Mouse (Mus musculus) embryonic facial prominence, embryonic 12.5 days (tissue): ENCODE measurements around the gene Cep57. TPM values are rescaled to one million over a fixed set of nuclear protein-coding genes. Genes with fewer than 3 reads are reported as not detected.
"Not testable (repeated sequence)": the region's sequence is repeated elsewhere in the genome, so short reads cannot be mapped to it uniquely, and the experiment has no call there.

Experiments used
- ATAC-seq: fragments of 200-750 bp; cut with Nextera tagmentation; 2 replicates; pipeline ENCODE4 v1.8.0; 2017; ENCODE audit not compliant: insufficient number of reproducible peaks, insufficient read depth, low FRiP score, low TSS enrichment
- H3K27ac ChIP-seq: fragments of 300-500 bp; sonication (generic); 2 replicates; pipeline ENCODE4 v1.5.1; 2016; ENCODE audit warnings: mild to moderate bottlenecking
- H3K27me3 ChIP-seq: fragments of 300-500 bp; sonication (generic); 2 replicates; pipeline ENCODE4 v1.6.1; 2016; ENCODE audit warnings: mild to moderate bottlenecking, moderate library complexity
- H3K36me3 ChIP-seq: fragments of 300-500 bp; sonication (generic); 2 replicates; pipeline ENCODE4 v1.6.1; 2016; ENCODE audit warnings: mild to moderate bottlenecking
- H3K4me1 ChIP-seq: fragments of 300-500 bp; sonication (generic); 2 replicates; pipeline ENCODE4 v1.6.1; 2016
- H3K4me2 ChIP-seq: fragments of 300-500 bp; sonication (generic); replicated peaks from 2 replicates; pipeline ENCODE4 v1.6.1; 2016; ENCODE audit warnings: mild to moderate bottlenecking, moderate library complexity
- H3K4me3 ChIP-seq: fragments of 300-500 bp; sonication (generic); 2 replicates; pipeline ENCODE4 v1.5.1; 2016; ENCODE audit warnings: mild to moderate bottlenecking
- H3K9ac ChIP-seq: fragments of 300-500 bp; sonication (generic); 2 replicates; pipeline ENCODE4 v1.6.1; 2016; ENCODE audit warnings: mild to moderate bottlenecking, moderate library complexity
- H3K9me3 ChIP-seq: fragments of 300-500 bp; sonication (generic); 2 replicates; pipeline ENCODE4 v1.6.1; 2016; ENCODE audit warnings: mild to moderate bottlenecking, moderate library complexity
- WGBS: fragments of 180-500 bp; shearing (Covaris S2); methylation state at CpG from one replicate; pipeline ENCODE4 v1.1.7; 2016; 5-methylcytosine and 5-hydroxymethylcytosine counted together
- polyA plus RNA-seq: library from polyadenylated mRNA; unstranded; fragments of >200 nt; fragmentation: Nextera tagmentation; extraction: Ambion mirVana; gene quantifications from 2 replicates; pipeline ENCODE4 v1.2.1, GENCODE M21; 2016

The Cep57 gene
- polyA plus RNA-seq, 1 experiment from 2014 or later, result 70.2 TPM

GRCm38 (mm10) chr9:13790864-13791263 is 36.0 kb downstream of the Cep57 start:
- not testable (repeated sequence) for H3K4me1 ChIP-seq, H3K27ac ChIP-seq, H3K9me3 ChIP-seq, H3K4me2 ChIP-seq, H3K27me3 ChIP-seq, ATAC-seq, H3K4me3 ChIP-seq, H3K9ac ChIP-seq
- 96% methylated on average over 8 of the region's 8 CpGs for WGBS
- peaks cover 40% of the 10 kb centered on the region for H3K36me3 ChIP-seq

GRCm38 (mm10) chr9:13781985-13782384 is 44.9 kb downstream of the Cep57 start:
- H3K4me3 ChIP-seq, result no peak overlapping the region
- no peaks in the 10 kb centered on the region for H3K9me3 ChIP-seq
- no peaks in the 10 kb centered on the region for H3K27me3 ChIP-seq
- H3K4me2 ChIP-seq, result no peak overlapping the region
- H3K36me3 ChIP-seq, result peaks cover 6% of the 10 kb centered on the region
- H3K27ac ChIP-seq, result no peak overlapping the region
- no peaks in the 10 kb centered on the region for H3K4me1 ChIP-seq
- 93% methylated on average over 1 of the region's 1 CpGs for WGBS
- ATAC-seq, result no peak
- H3K9ac ChIP-seq, result no peak overlapping the region

DNA sequence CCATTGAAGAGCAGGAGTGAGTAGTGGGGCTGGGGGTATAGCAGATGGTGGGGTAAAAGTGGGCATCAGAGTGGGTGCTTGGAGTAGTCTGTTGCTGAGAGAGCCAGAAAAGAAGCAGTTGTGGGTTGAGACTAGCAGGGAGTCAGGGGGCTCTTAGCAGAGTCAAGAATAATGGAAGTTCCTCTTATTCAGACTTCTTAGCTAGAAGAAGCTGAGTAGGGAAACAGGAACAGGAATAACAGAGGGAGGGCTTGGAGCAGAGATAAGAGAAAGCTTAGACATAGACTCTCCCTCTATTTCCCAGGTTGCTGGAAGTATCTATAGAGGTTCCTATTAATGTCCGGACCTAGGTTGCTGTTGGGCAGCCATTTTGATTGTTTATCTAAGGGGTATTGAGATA is 52.2 kb downstream of the Cep57 start:
- 100% methylated on average over 1 of the region's 1 CpGs for WGBS
- Histone ChIP-seq H3K27me3 (no peaks in the 10 kb centered on the region), H3K9me3 (no peaks in the 10 kb centered on the region), H3K9ac (no peak overlapping the region), H3K4me3 (no peak overlapping the region), H3K4me2 (no peak overlapping the region), H3K36me3 (no peaks in the 10 kb centered on the region), H3K4me1 (no peaks in the 10 kb centered on the region), H3K27ac (no peak overlapping the region)
- no peak for ATAC-seq

DNA sequence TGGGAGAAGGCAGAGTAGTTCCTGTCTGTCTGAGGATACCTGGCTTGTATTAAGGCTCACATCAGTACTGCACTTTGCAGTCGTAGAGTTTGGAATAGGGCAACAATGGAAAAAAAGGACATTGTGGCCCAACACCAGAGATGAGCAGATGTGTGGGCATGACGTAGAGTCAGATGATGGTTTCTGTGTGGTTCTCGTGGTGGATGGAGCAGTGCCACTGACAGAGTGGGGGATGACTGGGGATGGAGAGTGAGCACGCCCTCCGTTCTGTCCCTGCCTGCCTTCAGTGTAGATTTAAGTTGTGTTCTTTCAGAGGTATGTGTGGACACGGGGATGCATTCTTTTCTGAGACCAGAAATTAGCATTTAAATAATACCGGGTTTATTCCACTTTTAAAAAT is 60.3 kb downstream of the Cep57 start:
- H3K27ac ChIP-seq, result no peak overlapping the region
- H3K36me3 ChIP-seq, result no peaks in the 10 kb centered on the region
- H3K4me3 ChIP-seq, result no peak overlapping the region
- no peak for ATAC-seq
- H3K9ac ChIP-seq, result no peak overlapping the region
- H3K4me2 ChIP-seq, result no peak overlapping the region
- 84% methylated on average over 7 of the region's 7 CpGs for WGBS
- no peaks in the 10 kb centered on the region for H3K9me3 ChIP-seq
- H3K27me3 ChIP-seq, result no peaks in the 10 kb centered on the region
- H3K4me1 ChIP-seq, result no peaks in the 10 kb centered on the region

DNA sequence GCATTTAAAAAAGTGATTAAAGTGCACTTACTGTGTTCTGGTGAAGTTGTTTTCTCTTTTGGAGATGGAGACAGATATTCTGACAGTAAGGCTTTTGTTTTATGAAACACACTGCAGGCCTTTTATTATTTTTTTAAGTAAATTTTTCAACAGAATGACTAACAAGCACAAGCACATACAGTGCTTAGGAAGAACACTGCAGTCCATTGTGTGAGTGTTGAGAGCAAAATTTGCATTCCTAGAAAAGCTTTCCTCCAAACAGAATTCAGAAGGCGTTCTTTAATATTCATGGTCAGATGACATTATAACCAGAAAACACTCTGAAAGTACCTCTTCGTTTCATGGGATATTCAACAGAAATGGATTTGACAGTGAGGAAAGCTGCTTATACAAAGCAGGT is 61.3 kb downstream of the Cep57 start:
- Histone ChIP-seq H3K27ac (no peak overlapping the region), H3K9me3 (no peaks in the 10 kb centered on the region), H3K27me3 (no peaks in the 10 kb centered on the region), H3K4me3 (no peak overlapping the region), H3K9ac (no peak overlapping the region), H3K36me3 (no peaks in the 10 kb centered on the region), H3K4me1 (no peaks in the 10 kb centered on the region), H3K4me2 (no peak overlapping the region)
- no peak for ATAC-seq
- 65% methylated on average over 2 of the region's 2 CpGs for WGBS

DNA sequence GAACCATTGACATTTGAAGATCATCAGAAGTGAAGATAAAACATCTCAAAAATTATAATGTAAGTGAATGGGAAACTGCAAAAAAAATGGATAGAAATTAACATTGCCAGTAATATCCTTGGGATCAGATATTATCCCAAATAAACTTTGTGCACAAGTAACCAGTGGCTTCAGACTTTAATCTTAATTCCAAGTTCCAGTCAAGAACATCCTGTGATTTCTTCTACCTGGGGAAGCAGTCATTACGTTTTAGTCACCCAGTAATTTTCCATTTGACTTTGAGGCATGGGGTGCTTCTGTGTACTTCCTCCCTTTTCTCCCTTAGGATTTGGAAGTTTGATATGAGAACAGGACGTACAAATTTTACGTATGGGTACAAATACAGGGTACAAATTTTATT is 66.5 kb downstream of the Cep57 start:
- H3K9me3 ChIP-seq, result no peaks in the 10 kb centered on the region
- no peak for ATAC-seq
- 91% methylated on average over 3 of the region's 3 CpGs for WGBS
- H3K9ac ChIP-seq, result no peak overlapping the region
- H3K27me3 ChIP-seq, result no peaks in the 10 kb centered on the region
- H3K4me3 ChIP-seq, result no peak overlapping the region
- H3K4me2 ChIP-seq, result no peak overlapping the region
- no peaks in the 10 kb centered on the region for H3K36me3 ChIP-seq
- H3K27ac ChIP-seq, result no peak overlapping the region
- H3K4me1 ChIP-seq, result no peaks in the 10 kb centered on the region

Other genes starting within 250 kb of the Cep57 start
- gene Mtmr2, start 78.7 kb downstream of the Cep57 start, polyA plus RNA-seq, result 81.3 and 82.8 TPM in 2 replicates
- 29.8 and 29.9 TPM in 2 replicates for gene Fam76b, start 609 bp upstream of the Cep57 start, polyA plus RNA-seq